Mouse (Mus musculus) c-Kit-negative CD71-positive TER-119-positive erythroid progenitor cells, embryonic 14.5 days (primary cell): Measurements from ENCODE around the gene Pfn4.
"Not testable (repeated sequence)": the region's sequence is repeated elsewhere in the genome, so short reads cannot be mapped to it uniquely, and the experiment has no call there.

Experiments used
- DNase-seq: peaks from one replicate; pipeline ENCODE4 v3.0.0-alpha.2; 2013; ENCODE audit warnings: low read depth, low spot score

Gene Pfn4

DNA sequence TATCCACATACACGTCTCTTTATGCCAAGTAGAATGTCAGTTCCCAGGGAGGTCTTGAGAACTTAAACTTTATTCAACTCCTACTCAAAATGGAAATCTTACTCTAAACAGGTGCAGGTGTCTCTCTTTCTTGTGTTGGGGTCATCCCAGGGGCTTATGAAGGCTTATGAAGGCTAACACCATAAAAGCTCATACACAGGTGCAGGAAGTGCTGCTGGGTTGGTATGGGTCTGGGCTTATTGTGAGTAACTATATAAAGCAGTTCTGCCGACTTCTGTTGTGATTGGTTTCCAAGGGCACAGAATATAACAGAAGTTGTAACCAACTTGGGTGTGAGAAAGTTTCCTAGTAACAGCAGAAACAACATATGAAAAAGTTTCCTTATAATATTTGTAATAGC lies 15.6 kb downstream of the Pfn4 start:
- DNase-seq, result no peak

DNA sequence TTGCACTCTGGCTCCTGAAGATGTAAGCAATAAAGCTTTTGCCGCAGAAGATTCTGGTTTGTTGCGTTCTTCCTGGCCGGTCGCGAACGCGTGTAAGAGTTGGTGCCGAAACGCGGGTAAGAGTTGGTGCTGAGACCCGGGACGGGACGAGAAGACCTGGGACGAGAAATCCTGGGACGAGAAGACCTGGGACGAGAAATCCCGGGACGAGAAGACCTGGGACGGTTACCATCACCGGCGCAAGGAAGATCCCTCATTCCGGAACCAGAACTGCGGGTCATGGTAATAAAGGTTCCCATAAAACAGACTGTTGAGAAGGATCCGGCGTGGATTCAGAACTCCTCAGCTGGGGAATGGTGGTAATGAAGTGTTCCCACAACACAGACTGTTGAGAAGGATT lies 19.3 kb downstream of the Pfn4 start:
- not testable (repeated sequence) for DNase-seq

GRCm38 (mm10) chr12:4793718-4794117 lies 24.9 kb downstream of the Pfn4 start:
- no peak for DNase-seq

- DNase-seq, result not testable (repeated sequence)
Observed at GRCm38 (mm10) chr12:4797471-4797870, 28.6 kb downstream of the Pfn4 start.

DNA sequence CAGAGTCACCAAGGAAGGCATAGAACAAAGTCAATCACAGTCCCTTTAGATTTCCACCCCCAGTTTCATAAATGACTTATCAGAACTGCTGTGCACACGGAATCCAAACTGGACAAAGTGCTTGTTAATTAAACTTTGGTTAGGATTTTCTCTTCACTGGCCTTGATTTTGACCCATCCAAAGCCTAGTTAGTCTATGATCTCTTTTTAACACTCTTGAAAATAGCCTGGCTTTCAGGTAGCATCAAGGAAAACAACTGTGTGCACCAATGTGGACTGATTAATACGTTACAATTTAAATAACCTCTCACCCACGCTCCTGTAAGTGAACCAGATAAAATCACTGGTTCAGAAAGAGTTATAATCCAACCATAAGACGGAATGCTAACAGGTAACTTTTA lies 42.2 kb downstream of the Pfn4 start:
- DNase-seq, result no peak

DNA sequence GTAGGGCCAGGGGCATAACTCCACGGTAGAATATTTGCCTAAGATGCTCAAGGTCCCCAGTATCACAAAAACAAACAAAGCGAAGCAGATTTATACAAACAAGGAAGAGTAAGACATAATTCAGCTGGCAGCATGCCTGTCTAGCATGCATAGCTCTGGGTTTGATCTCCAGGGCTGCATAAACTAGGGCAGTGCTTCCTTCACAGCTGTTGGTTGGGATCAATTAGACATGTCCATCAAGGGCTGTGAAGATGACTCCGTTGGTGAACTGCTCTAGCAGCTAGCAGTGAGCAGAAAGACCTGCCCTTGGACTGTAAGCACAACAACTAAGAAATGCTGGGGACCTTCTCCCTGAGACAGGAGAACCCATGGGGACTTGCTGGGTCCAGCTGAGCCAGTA lies 42.9 kb downstream of the Pfn4 start:
- DNase-seq, result no peak

DNA sequence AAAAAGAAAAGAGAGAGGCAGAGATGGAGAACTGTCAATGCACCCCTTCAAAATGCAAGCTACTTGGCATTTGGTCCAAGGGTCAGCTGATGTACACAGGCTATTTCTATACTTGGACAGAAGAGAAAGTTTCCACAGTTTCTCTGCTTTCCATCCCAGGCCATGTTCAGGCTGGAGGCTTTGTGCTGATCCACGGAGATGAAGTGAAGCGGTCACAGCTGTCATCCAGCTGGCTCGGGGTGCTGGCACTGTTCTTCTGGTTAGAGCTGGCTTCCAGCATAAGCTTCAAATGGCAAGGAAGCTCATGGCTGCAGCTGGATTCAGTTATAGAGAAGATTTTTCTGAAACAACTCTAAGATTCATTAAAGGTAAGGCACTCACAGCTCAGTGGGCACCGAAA lies 44.8 kb downstream of the Pfn4 start:
- no peak for DNase-seq

DNA sequence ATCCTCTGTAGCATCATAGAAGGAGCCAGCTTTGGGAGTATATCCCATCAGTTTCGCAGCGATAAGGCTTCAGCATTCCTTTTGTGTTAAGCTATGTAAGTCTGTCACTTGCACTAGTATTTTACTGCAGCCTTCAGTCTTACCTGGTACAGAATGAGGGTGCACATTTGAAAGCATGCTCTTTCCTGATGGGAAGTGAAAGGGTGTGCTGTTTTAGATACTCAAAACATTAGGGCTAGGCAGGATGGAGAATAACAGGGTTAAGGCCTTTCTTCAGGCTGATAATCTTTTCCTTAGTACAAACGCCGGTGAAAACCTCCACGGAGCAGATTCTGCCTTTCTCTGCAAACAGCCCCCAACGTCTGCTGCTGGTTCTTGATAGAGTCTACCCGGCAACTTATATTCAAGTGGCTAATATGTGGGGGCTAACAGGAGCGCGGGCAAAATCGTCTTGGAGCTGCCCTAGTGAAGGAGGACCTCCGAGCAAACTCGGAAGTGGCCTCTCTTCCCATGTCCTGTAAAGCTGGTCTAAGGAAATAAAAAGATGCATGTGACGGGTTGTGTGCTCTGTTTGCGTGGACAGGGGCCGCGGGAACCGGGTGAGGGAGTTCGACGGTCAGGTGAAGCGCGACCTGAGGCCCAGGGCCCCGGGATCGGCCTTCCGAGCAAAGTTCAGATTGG lies 48.0 kb downstream of the Pfn4 start:
- no peak for DNase-seq

- DNase-seq, result peak; percentile 97
Observed at GRCm38 (mm10) chr12:4817361-4818101, 48.7 kb downstream of the Pfn4 start, which contains the start of gene Sf3b6. Gene Sf3b6, plus strand, starts transcription at chr12:4817544.

DNA sequence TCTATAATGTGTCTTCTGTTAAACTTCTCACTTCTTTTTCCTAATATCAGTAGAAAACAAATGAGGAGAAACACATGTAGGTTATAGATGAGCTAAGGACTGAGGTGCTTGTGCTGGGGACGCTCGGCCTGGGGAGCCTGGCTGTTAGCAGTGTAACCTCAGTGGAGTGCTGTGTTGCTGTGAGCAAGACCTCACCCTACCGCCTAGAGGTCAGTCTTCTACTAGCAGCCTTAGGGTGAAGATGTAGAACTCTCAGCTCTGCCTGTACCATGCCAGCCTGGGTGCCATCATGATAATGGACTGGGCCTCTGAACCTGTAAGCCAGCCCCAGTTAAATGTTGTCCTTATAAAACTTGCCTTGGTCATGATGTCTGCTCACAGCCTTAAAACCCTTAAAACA lies 58.4 kb downstream of the Pfn4 start:
- DNase-seq, result no peak
